Mouse (Mus musculus): ENCODE data around the gene Gm867. TPM values are rescaled to one million over a fixed set of nuclear protein-coding genes. Genes with fewer than 3 reads are reported as not detected.

Gene Gm867
- total and polyA plus RNA-seq, 3 experiments: 0.08 to 1.6 TPM; not detected in 1

- Histone ChIP-seq H3K27ac (ENCODE audit: control insufficient read depth, low read depth, low read length) (no peak overlapping the region), H3K9ac (ENCODE audit: control insufficient read depth, low read depth, low read length, poor library complexity, severe bottlenecking) (no peak overlapping the region), H3K4me3 (ENCODE audit: control insufficient read depth in 1 of 2, insufficient read depth in 1 of 2, low read depth in 2 of 2, low read length in 2 of 2) (no peak overlapping the region), H3K9me3 (replicated peaks; ENCODE audit: insufficient read depth, low read length) (no peaks in the 10 kb centered on the region), H3K79me2 (ENCODE audit: control insufficient read depth, insufficient read depth, low read length, poor library complexity) (peaks cover 30% of the 10 kb centered on the region), H3K4me1 (ENCODE audit: control insufficient read depth in 1 of 2, insufficient read depth in 2 of 2, low read length in 2 of 2) (peaks cover 3 to 23% of the 10 kb centered on the region in 2 experiments; a peak in 3 of 4 replicates), H3K27me3 (ENCODE audit: control insufficient read depth in 1 of 2, insufficient read depth in 2 of 2, low read length in 2 of 2) (no peaks in the 10 kb centered on the region), H3K36me3 (ENCODE audit: control insufficient read depth in 1 of 2, insufficient read depth in 2 of 2, low read length in 2 of 2) (peaks cover 10 to 18% of the 10 kb centered on the region in 2 experiments; a peak in 3 of 4 replicates)
- DNase-seq (ENCODE audit: low read depth, low spot score): no peak
- TF ChIP-seq MYB (IDR thresholded peaks at IDR 0.05; ENCODE audit: low read depth, low read length): no peak
- TF ChIP-seq ZKSCAN1 (IDR thresholded peaks at IDR 0.05; ENCODE audit: low read depth, low read length): no peak
- no peak for TF ChIP-seq MAFK (IDR thresholded peaks at IDR 0.05; ENCODE audit: borderline replicate concordance, low read depth, low read length)
- TF ChIP-seq TAL1 (IDR thresholded peaks at IDR 0.05; ENCODE audit: low read length): no peak
- TF ChIP-seq KAT2A (conservative IDR thresholded peaks at IDR 0.05; ENCODE audit: low read depth, low read length): no peak
- no peak for TF ChIP-seq ELF1 (IDR thresholded peaks at IDR 0.05; ENCODE audit: low read depth, low read length)
- no peak for TF ChIP-seq POLR2A (IDR thresholded peaks at IDR 0.05; ENCODE audit: control insufficient read depth in 1 of 2, insufficient read depth in 1 of 2, low read depth in 1 of 2, low read length in 2 of 2, poor library complexity in 1 of 2)
- TF ChIP-seq TCF12 (IDR thresholded peaks at IDR 0.05; ENCODE audit: low read depth, low read length): no peak
- no peak for TF ChIP-seq TBP (IDR thresholded peaks at IDR 0.05; ENCODE audit: low read depth, low read length)
- no peak for TF ChIP-seq POLR2AphosphoS5 (IDR thresholded peaks at IDR 0.05; ENCODE audit: borderline replicate concordance, low read depth, low read length)
- TF ChIP-seq ZNF384 (IDR thresholded peaks at IDR 0.05; ENCODE audit: low read depth, low read length): no peak
- no peak for TF ChIP-seq RCOR1 (IDR thresholded peaks at IDR 0.05; ENCODE audit: low read depth, low read length)
- no peak for TF ChIP-seq SIN3A (IDR thresholded peaks at IDR 0.05; ENCODE audit: low read length)
Observed at GRCm38 (mm10) chr10:75919026-75919425, 21.4 kb downstream of the Gm867 start.

GRCm38 (mm10) chr10:75916840-75917239 lies 23.6 kb downstream of the Gm867 start:
- H3K27ac ChIP-seq (ENCODE audit: control insufficient read depth, low read depth, low read length): no peak overlapping the region
- no peaks in the 10 kb centered on the region for H3K27me3 ChIP-seq (ENCODE audit: control insufficient read depth in 1 of 2, insufficient read depth in 2 of 2, low read length in 2 of 2)
- TF ChIP-seq JUND (IDR thresholded peaks at IDR 0.05; ENCODE audit: low read depth, low read length) (no peak), RCOR1 (IDR thresholded peaks at IDR 0.05; ENCODE audit: low read depth, low read length) (no peak), BHLHE40 (IDR thresholded peaks at IDR 0.05; ENCODE audit: borderline replicate concordance, low read depth, low read length) (no peak)
- no peak overlapping the region for H3K9ac ChIP-seq (ENCODE audit: control insufficient read depth, low read depth, low read length, poor library complexity, severe bottlenecking)
- peaks cover 30% of the 10 kb centered on the region for H3K79me2 ChIP-seq (ENCODE audit: control insufficient read depth, insufficient read depth, low read length, poor library complexity)
- H3K9me3 ChIP-seq (replicated peaks; ENCODE audit: insufficient read depth, low read length): no peaks in the 10 kb centered on the region
- peaks cover 15 to 18% of the 10 kb centered on the region in 2 experiments for H3K36me3 ChIP-seq (ENCODE audit: control insufficient read depth in 1 of 2, insufficient read depth in 2 of 2, low read length in 2 of 2)
- no peak overlapping the region for H3K4me3 ChIP-seq (ENCODE audit: control insufficient read depth in 1 of 2, insufficient read depth in 1 of 2, low read depth in 2 of 2, low read length in 2 of 2)
- no peak for DNase-seq (ENCODE audit: low read depth, low spot score)
- H3K4me1 ChIP-seq (ENCODE audit: control insufficient read depth in 1 of 2, insufficient read depth in 2 of 2, low read length in 2 of 2): peaks cover 0 to 18% of the 10 kb centered on the region in 2 experiments; a peak in 1 of 4 replicates

- Histone ChIP-seq H3K36me3 (ENCODE audit: control insufficient read depth in 1 of 2, insufficient read depth in 2 of 2, low read length in 2 of 2) (peaks cover 16 to 19% of the 10 kb centered on the region in 2 experiments), H3K4me3 (ENCODE audit: control insufficient read depth in 1 of 2, insufficient read depth in 1 of 2, low read depth in 2 of 2, low read length in 2 of 2) (no peak overlapping the region), H3K79me2 (ENCODE audit: control insufficient read depth, insufficient read depth, low read length, poor library complexity) (peaks cover 20% of the 10 kb centered on the region), H3K9me3 (replicated peaks; ENCODE audit: insufficient read depth, low read length) (no peaks in the 10 kb centered on the region), H3K9ac (ENCODE audit: control insufficient read depth, low read depth, low read length, poor library complexity, severe bottlenecking) (no peak overlapping the region), H3K27me3 (ENCODE audit: control insufficient read depth in 1 of 2, insufficient read depth in 2 of 2, low read length in 2 of 2) (no peaks in the 10 kb centered on the region), H3K27ac (ENCODE audit: control insufficient read depth, low read depth, low read length) (no peak overlapping the region), H3K4me1 (ENCODE audit: control insufficient read depth in 1 of 2, insufficient read depth in 2 of 2, low read length in 2 of 2) (peaks cover 0 to 16% of the 10 kb centered on the region in 2 experiments; a peak in 1 of 4 replicates)
- DNase-seq (ENCODE audit: low read depth, low spot score): no peak
- TF ChIP-seq UBTF (IDR thresholded peaks at IDR 0.05; ENCODE audit: borderline replicate concordance, insufficient read depth, low read depth, low read length): no peak
- no peak for TF ChIP-seq ZKSCAN1 (IDR thresholded peaks at IDR 0.05; ENCODE audit: low read depth, low read length)
- no peak for TF ChIP-seq BHLHE40 (IDR thresholded peaks at IDR 0.05; ENCODE audit: borderline replicate concordance, low read depth, low read length)
- no peak for TF ChIP-seq MXI1 (IDR thresholded peaks at IDR 0.05; ENCODE audit: low read depth, low read length)
- no peak for TF ChIP-seq NRF1 (IDR thresholded peaks at IDR 0.05; ENCODE audit: insufficient read depth, low read depth, low read length, poor library complexity, severe bottlenecking)
Observed at GRCm38 (mm10) chr10:75915557-75915956, 24.9 kb downstream of the Gm867 start.

Measured in MEL (cell line).